Mouse (Mus musculus) heart, adult 2 months (tissue): ENCODE data around the gene Olfr1184.

ENCODE experiments used
- CTCF ChIP-seq: fragments of 200-600 bp; IDR thresholded peaks from 2 replicates; pipeline ENCODE4 v1.8.1; 2022; ENCODE audit warnings: antibody characterized with exemption, mild to moderate bottlenecking, moderate library complexity
- POLR2A ChIP-seq: fragments of 200-500 bp; IDR thresholded peaks from 2 replicates; pipeline ENCODE4 v1.6.1; 2011; ENCODE audit warnings: mild to moderate bottlenecking, low read depth, low read length, control low read depth; ENCODE audit not compliant: insufficient read depth

DNA sequence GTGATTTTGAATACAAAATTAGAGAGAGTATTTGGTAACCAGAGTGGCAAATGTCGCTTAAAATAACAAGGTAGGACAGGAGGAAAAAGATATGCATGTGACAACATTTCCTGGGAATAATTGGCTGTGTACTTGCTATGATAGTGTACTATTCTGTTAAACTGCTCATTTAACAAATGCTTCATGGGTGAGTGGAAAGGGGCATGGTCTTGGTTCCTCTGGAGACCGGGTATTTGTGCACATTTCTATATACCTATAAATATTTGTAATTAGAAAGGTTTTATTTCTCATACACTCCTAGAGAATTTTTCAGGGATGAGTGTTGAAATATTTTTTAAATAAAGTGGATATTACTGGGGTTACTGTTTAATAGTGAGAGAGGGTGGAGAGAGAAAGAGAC is 34.9 kb downstream of the Olfr1184 start, which contains the start of gene Olfr1186:
- no peak for TF ChIP-seq POLR2A
- no peak for TF ChIP-seq CTCF
